Mouse (Mus musculus) embryonic facial prominence, embryonic 14.5 days (tissue): ENCODE data around the gene Psmd9. TPM values are rescaled to one million over a fixed set of nuclear protein-coding genes. Genes with fewer than 3 reads are reported as not detected.

Experiments
- ATAC-seq: fragments of 200-750 bp; cut with Nextera tagmentation; 2 replicates; pipeline ENCODE4 v1.8.0; 2017; ENCODE audit warnings: low read depth, moderate number of reproducible peaks, moderate TSS enrichment
- DNase-seq: peaks from one replicate; pipeline ENCODE4 v3.0.0-alpha.2; 2015; ENCODE audit warnings: low spot score
- H3K27ac ChIP-seq: fragments of 300-500 bp; sonication (generic); replicated peaks from 2 replicates; pipeline ENCODE4 v1.5.1; 2014; ENCODE audit warnings: low read depth, mild to moderate bottlenecking, low read length, moderate library complexity
- H3K27me3 ChIP-seq: fragments of 300-500 bp; sonication (generic); replicated peaks from 2 replicates; pipeline ENCODE4 v1.6.1; 2014; ENCODE audit warnings: low read length; ENCODE audit not compliant: control insufficient read depth, insufficient read depth
- H3K36me3 ChIP-seq: fragments of 300-500 bp; sonication (generic); 2 replicates; pipeline ENCODE4 v1.6.1; 2014; ENCODE audit warnings: low read length, mixed read lengths; ENCODE audit not compliant: control insufficient read depth, insufficient read depth
- H3K4me1 ChIP-seq: fragments of 300-500 bp; sonication (generic); 2 replicates; pipeline ENCODE4 v1.6.1; 2014; ENCODE audit warnings: antibody characterized with exemption, low read length; ENCODE audit not compliant: control insufficient read depth, insufficient read depth
- H3K4me2 ChIP-seq: fragments of 300-500 bp; sonication (generic); 2 replicates; pipeline ENCODE4 v1.6.1; 2014; ENCODE audit warnings: low read depth, mild to moderate bottlenecking, low read length, moderate library complexity, mixed read lengths
- H3K4me3 ChIP-seq: fragments of 300-500 bp; sonication (generic); 2 replicates; pipeline ENCODE4 v1.5.1; 2014; ENCODE audit warnings: low read depth, mild to moderate bottlenecking, low read length
- H3K9ac ChIP-seq: fragments of 300-500 bp; sonication (generic); 2 replicates; pipeline ENCODE4 v1.6.1; 2014; ENCODE audit warnings: low read depth, mild to moderate bottlenecking, low read length, moderate library complexity, mixed read lengths
- H3K9me3 ChIP-seq: fragments of 300-500 bp; sonication (generic); 2 replicates; pipeline ENCODE4 v1.6.1; 2016; ENCODE audit warnings: low read length; ENCODE audit not compliant: control insufficient read depth
- WGBS: fragments of 180-500 bp; shearing (Covaris S2); extraction: QIAGEN DNeasy Blood & Tissue Kit; methylation state at CpG from one replicate; pipeline ENCODE4 v1.1.7; 2014; 5-methylcytosine and 5-hydroxymethylcytosine counted together
- polyA plus RNA-seq: library from polyadenylated mRNA; unstranded; fragments of >200 nt; fragmentation: Nextera tagmentation; extraction: Ambion mirVana; gene quantifications from 2 replicates; pipeline ENCODE4 v1.2.1, GENCODE M21; 2014

Psmd9 gene
- polyA plus RNA-seq, 1 experiment from 2014 or later, result 49.5 TPM

DNA sequence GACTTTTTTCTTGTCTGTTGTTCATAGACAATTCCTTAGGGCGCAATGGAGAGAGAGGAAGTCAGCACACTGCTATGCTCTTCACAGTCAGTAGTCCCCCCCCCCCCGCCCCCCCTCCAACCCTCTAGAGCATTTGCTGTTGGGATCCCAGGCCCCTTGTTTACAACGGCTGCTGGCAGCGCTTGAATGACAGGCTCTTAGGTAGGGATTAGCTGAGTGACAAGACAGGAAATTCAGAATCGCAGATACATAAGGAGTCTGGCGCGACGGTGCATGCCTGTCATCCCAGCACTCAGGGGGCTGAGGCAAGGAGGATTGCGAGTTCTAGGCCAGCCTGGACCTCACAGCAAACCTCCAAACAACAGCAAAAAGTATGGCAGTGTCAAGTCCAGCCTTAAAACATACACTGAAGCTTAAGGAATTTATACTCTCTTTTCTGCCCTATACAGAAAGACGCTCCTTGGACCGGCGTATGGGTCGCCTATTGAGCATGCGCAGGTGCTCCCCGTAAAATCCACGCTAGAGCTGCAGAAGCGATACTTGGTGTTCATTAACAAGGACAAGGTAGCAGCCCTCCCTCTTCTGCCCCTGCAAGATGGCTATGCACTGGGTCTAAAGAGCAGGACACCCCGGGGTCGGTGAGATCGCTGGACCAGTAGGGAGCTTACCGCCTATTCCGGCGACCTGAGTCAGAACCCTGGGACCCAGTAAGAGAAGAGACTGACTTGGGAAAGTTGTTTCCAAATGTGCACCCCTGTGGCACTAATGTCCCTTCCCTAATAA is 128.0 kb downstream of the Psmd9 start:
- H3K4me3 ChIP-seq, result no peak overlapping the region
- ATAC-seq, result peak; percentile 34
- peak; percentile 48 for DNase-seq
- no peak overlapping the region for H3K4me2 ChIP-seq
- H3K9me3 ChIP-seq, result no peaks in the 10 kb centered on the region
- WGBS, result 57% methylated on average over 22 of the region's 23 CpGs
- no peak overlapping the region for H3K9ac ChIP-seq
- H3K36me3 ChIP-seq, result no peaks in the 10 kb centered on the region
- H3K27ac ChIP-seq, result no peak overlapping the region
- H3K4me1 ChIP-seq, result peaks cover 10% of the 10 kb centered on the region; the same call in 1 of the 2 replicates
- no peaks in the 10 kb centered on the region for H3K27me3 ChIP-seq

DNA sequence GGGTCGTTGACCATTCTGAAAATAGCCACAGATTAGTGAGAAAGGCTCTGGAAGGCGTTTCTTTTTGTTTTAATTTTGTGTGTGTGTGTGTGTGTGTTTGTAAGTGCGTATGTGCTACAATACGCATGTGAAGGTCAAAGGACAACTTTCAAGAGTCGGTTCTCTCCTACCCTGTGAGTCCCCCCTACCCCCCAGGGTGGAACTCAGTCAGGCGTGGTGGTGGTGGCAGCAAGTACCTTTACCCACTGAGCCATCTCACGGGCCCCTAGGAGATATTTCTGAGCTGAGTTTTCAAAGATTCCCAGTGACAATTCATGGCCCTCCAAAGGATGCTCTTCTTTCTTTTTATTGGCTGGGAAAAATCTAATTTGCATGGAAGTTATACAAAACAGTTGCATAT is 128.6 kb downstream of the Psmd9 start:
- no peaks in the 10 kb centered on the region for H3K36me3 ChIP-seq
- no peak for ATAC-seq
- H3K27ac ChIP-seq, result no peak overlapping the region
- no peak overlapping the region for H3K4me3 ChIP-seq
- no peaks in the 10 kb centered on the region for H3K27me3 ChIP-seq
- peaks cover 11% of the 10 kb centered on the region; the same call in 1 of the 2 replicates for H3K4me1 ChIP-seq
- WGBS, result 74% methylated on average over 7 of the region's 7 CpGs
- H3K4me2 ChIP-seq, result no peak overlapping the region
- H3K9me3 ChIP-seq, result no peaks in the 10 kb centered on the region
- H3K9ac ChIP-seq, result no peak overlapping the region
- no peak for DNase-seq

DNA sequence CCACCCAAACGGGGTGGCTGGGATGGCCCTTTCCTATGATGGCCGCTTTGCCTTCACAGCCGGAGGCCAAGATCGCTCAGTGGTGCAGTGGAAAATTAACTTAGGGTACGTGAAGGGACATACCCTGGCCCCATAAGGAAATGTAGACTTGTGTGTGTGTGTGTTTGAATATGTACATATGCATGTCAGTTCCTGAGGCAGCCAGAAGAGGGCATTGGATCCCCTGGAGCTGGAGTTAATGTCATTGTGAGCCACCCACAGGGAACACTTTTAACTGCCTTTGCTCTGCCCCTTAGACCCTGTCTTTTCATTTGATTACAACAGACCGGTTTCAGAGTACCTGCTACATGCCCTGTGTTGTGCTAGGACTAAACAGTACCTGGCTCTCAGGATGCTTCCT is 129.3 kb downstream of the Psmd9 start:
- Histone ChIP-seq H3K4me3 (no peak overlapping the region), H3K27me3 (no peaks in the 10 kb centered on the region), H3K9ac (no peak overlapping the region), H3K36me3 (no peaks in the 10 kb centered on the region), H3K27ac (no peak overlapping the region), H3K9me3 (no peaks in the 10 kb centered on the region), H3K4me2 (no peak overlapping the region), H3K4me1 (peaks cover 11% of the 10 kb centered on the region; the same call in 1 of the 2 replicates)
- ATAC-seq, result no peak
- WGBS, result 86% methylated on average over 6 of the region's 6 CpGs
- no peak for DNase-seq

Other genes starting within 250 kb of the Psmd9 start
- 30.1 and 31.0 TPM in 2 replicates for gene Kdm2b, start 179.6 kb upstream of the Psmd9 start, polyA plus RNA-seq
- 19.5 and 20.8 TPM in 2 replicates for gene Orai1, start 154.3 kb upstream of the Psmd9 start, polyA plus RNA-seq
- 0.34 and 3.6 TPM in 2 replicates for gene Morn3, start 122.4 kb upstream of the Psmd9 start, polyA plus RNA-seq
- 16.8 and 17.6 TPM in 2 replicates for gene Tmem120b, start 101.0 kb upstream of the Psmd9 start, polyA plus RNA-seq
- 4.1 and 5.2 TPM in 2 replicates for gene Rhof, start 36.7 kb upstream of the Psmd9 start, polyA plus RNA-seq
- 9.8 and 9.9 TPM in 2 replicates for gene Setd1b, start 27.2 kb upstream of the Psmd9 start, polyA plus RNA-seq
- gene Hpd, start 13.3 kb downstream of the Psmd9 start, polyA plus RNA-seq, result not detected in 2 replicates
- 2.5 and 3.2 TPM in 2 replicates for gene Wdr66, start 82.7 kb downstream of the Psmd9 start, polyA plus RNA-seq
- gene Bcl7a, start 174.4 kb downstream of the Psmd9 start, polyA plus RNA-seq, result 19.1 and 19.7 TPM in 2 replicates
- gene Mlxip, start 225.4 kb downstream of the Psmd9 start, polyA plus RNA-seq, result 17.7 and 18.8 TPM in 2 replicates